Mouse (Mus musculus) MEL (cell line): ENCODE data around the gene Tldc1.

Experiments
- POLR2A ChIP-seq, 2 experiments: IDR thresholded peaks; 2 replicates each; pipeline ENCODE4 v1.6.1; 2011 to 2012; ENCODE audit warnings: low read length in 2 of 2, mild to moderate bottlenecking in 2 of 2, control low read depth in 1 of 2, improper control_type of control experiment in 1 of 2, low read depth in 1 of 2, moderate library complexity in 1 of 2; ENCODE audit not compliant: control insufficient read depth in 1 of 2, insufficient read depth in 1 of 2, poor library complexity in 1 of 2
- ZNF384 ChIP-seq: IDR thresholded peaks from 2 replicates; pipeline ENCODE4 v1.6.1; 2012; ENCODE audit warnings: low read depth, mild to moderate bottlenecking, inconsistent platforms, low read length, improper control_type of control experiment

DNA sequence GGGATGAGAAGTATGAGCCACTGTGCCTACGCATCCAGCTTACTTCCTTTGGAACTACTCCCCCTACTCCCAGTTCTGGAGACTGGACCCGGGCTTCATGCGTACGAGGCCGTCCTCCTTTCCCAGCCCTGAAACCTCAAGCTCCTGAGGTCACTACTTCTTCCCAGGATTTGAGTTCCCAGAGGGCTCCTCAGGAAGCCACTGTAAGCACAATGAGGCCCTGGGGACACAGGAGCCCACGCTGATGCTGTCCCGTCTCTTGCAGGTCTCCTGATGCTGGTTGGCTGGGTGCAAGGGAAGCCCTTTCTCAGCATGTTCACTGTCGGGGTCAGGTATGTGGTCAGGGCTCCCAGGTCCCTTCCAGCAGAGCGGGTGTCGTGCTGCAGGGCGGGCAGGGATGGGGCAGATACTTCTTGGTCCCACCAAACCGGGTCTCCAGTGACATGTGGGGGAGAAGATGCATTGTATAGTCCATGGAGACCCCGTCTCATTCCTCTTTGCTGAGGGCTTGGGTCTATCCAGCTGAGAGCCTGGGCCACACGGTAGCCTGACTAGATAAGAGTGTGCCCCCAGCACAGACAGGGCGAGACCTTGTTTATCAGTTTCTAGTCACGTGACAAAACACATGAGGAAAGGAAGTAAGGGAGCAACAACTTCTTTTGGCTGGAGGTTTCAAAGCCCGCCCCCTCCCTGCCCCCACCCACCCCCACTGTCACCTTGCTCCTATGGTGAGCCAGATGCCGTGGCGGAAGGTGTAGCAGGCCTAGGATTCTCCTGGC lies 39.9 kb downstream of the Tldc1 start:
- no peak for TF ChIP-seq ZNF384
- no peak for TF ChIP-seq POLR2A (IDR thresholded peaks at IDR 0.05; ENCODE audit: control insufficient read depth in 1 of 2, insufficient read depth in 1 of 2, low read depth in 1 of 2, low read length in 2 of 2, poor library complexity in 1 of 2)
